14 mouse cellular contexts compared by ENCODE assay signal in genomic region chr7:114006456-114006855, GRCm38 (mm10).
DNase-seq lines count a peak whose midpoint lies in the region.
"Had no signal": no experiment of that assay in that cellular context is flagged by ENCODE, and none has a peak within 500 bp of the region (broad histone marks: within the 10 kb centered on the region; RNA-seq: fewer than 3 reads in every experiment).

No protein-coding gene starts in this region.

- peak; percentile 32 for DNase-seq in adrenal gland, postnatal 14 days
- no peak for DNase-seq in adrenal gland, adult 8-10 months
- peak; percentile 37 to 52 for DNase-seq in heart, adult 18-20 months
- no peak for DNase-seq in heart, postnatal 14 days
- DNase-seq in heart, adult 9 months (ENCODE audit: low spot score in 2 of 2) = peak; percentile 45 to 54
- DNase-seq in heart, postnatal 25 days (ENCODE audit: low spot score) = no peak
- DNase-seq: adrenal gland, adult 2 months; cerebellum, adult 11 months; cerebellum, adult 18-20 months; cerebellum, adult 8-10 months; cerebellum, adult 9-11 months; cerebellum, postnatal 14 days; cerebellum, postnatal 36 days; embryo, embryonic 11 days had no signal

- intact Hi-C loops in heart, postnatal 14 days (cut with DNase I) = no loop called here
- intact Hi-C loops in heart, postnatal 25 days (cut with DNase I) = loop anchor here (5.0 kb wide), 1 partner anchor 44 kb away; no protein-coding TSS in a partner anchor

Comparison
In these comparisons a context has a peak if more than half of its experiments do, and no peak if none do; other contexts are left out.
1. DNase-seq: peak in adrenal gland, postnatal 14 days (single experiment), heart, adult 18-20 months (2 of 2) and heart, adult 9 months (2 of 2); none in adrenal gland, adult 8-10 months (single experiment), heart, postnatal 14 days (0 of 2) and heart, postnatal 25 days (single experiment).